Mouse (Mus musculus): ENCODE measurements around the gene Inhbc.

Inhbc gene

GRCm38 (mm10) chr10:127352766-127353165, 17.5 kb downstream of the Inhbc start:
- in situ Hi-C loops (cut with MboI; ENCODE audit: unreplicated experiment in 2 of 2) = loop anchor here in 1 of 2 experiments (25.0 kb wide), 1 partner anchor 560 kb away; no protein-coding TSS in a partner anchor

- in situ Hi-C loops (cut with MboI; ENCODE audit: unreplicated experiment in 2 of 2) = loop anchor here in 1 of 2 experiments (25.0 kb wide), 1 partner anchor 560 kb away; no protein-coding TSS in a partner anchor
These were observed 18.0 kb downstream of the Inhbc start for GRCm38 (mm10) chr10:127352187-127352586.

DNA sequence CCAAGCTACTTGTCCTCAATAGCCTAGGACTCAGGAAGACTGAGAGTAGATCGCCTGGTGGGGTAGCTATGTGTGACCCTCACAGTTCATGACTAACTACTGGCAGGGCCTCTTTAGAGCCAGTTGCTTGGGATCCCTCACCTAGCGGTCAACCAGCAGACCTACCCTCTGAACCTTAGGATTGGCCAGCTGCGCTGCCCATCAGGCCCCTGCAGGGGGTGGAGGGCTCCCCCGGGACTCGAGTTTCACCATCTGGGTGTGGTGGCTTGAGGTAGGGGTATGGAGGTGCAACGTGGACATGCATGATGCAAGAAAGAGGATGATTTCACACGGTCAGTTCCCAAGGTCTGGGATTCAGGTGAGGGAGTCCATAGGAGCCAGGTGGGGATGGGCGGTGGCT, 18.5 kb downstream of the Inhbc start:
- in situ Hi-C loops (cut with MboI; ENCODE audit: unreplicated experiment in 2 of 2) = loop anchor here in 1 of 2 experiments (25.0 kb wide), 1 partner anchor 561 kb away; no protein-coding TSS in a partner anchor

DNA sequence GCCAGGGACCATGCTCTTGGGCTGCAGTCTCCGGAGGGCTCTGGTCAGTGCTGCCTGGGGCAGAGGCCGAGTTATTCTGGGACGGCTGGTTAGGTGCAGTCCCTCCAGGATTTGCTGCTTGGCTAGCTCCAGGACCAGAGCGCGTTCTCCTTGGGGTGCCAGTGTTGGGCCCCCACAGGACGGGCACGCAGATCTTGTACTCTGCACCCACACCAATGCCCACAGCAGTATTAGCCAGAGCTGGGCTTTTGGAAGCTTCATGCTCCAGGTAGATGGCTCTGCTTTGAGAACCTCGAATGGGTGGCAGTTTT, 19.0 kb downstream of the Inhbc start:
- in situ Hi-C loops (cut with MboI; ENCODE audit: unreplicated experiment in 2 of 2) = loop anchor here in 1 of 2 experiments (25.0 kb wide), 1 partner anchor 561 kb away; no protein-coding TSS in a partner anchor

DNA sequence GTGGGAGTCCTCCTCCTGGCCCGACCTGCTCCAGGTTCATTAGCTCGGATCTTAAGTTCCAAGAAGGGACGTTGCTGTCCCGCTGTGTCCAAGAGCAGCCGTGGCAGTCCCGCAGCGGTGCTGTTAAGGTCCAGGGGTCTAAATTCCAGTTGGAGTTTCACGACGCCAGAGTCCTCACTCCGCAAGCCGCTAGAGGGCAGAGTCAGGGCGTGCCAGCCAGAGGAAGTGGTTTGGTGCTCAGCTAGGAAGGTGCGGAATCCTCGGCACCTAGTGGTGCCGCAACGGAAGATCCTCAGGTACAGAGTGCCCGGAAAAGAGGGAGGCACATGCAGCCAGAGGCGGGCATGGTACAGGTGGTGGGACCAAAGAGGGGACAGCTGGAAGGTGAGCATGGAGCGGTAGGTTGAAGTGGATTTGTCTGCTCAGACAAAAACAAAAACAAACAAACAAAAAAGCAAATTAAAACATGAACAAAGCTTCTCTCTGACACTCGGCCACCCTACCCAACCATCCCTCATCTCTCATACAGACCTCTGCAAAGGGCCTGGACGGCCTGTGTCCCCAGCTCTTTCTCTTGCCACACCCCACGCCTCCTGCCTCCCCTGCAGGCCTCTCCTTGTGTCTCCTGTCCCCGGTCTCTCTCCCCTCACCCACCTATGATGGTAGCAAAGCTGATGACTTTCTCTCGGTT, 19.5 kb downstream of the Inhbc start:
- in situ Hi-C loops (cut with MboI; ENCODE audit: unreplicated experiment in 2 of 2) = loop anchor here in 1 of 2 experiments (25.0 kb wide), 1 partner anchor 562 kb away; no protein-coding TSS in a partner anchor

GRCm38 (mm10) chr10:127349810-127350209, 20.4 kb downstream of the Inhbc start:
- in situ Hi-C loops (cut with MboI; ENCODE audit: unreplicated experiment in 2 of 2) = loop anchor here in 1 of 2 experiments (25.0 kb wide), 1 partner anchor 562 kb away; no protein-coding TSS in a partner anchor

DNA sequence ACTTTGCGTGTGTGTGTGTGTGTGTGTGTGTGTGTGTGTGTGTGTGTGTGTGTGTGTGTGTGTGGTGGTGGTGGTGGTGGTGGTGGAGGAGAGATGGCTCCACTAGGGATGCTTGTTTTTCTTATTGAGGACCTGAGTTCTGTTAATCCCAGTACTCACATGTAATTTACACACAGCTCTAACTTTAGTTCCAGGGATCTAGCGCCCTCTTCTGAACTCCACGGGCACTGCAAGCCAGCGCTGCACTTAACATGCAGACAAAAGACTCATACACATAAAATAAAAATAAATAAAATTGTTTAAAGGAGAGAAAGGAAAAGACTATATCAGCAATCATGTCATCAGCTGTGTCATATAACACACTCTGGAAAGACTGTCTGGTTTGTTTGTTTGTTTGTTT, 21.3 kb downstream of the Inhbc start:
- in situ Hi-C loops (cut with MboI; ENCODE audit: unreplicated experiment in 2 of 2) = no loop called here

DNA sequence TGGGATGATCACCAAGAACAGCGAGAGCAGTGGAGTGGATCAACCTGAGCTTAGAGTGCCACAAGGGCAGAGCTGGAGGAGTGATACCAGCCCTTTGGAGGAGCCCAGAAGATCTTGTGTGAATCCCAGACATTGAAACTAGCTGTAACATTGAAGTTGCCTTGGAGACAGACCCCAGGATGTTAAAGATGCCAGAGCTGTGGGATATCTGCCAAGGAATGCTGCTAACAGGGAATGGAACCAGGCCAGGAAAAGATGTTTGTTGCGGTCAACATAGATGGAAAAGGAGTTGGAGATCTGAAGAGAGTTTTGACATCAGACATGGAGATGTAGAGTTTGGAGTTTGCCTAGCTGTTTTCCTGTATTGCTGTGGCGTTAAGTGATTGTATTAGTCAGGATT, 24.1 kb downstream of the Inhbc start:
- in situ Hi-C loops (cut with MboI; ENCODE audit: unreplicated experiment in 2 of 2) = no loop called here

- in situ Hi-C loops (cut with MboI; ENCODE audit: unreplicated experiment in 2 of 2) = no loop called here
These were observed 27.2 kb downstream of the Inhbc start for GRCm38 (mm10) chr10:127343029-127343428.

DNA sequence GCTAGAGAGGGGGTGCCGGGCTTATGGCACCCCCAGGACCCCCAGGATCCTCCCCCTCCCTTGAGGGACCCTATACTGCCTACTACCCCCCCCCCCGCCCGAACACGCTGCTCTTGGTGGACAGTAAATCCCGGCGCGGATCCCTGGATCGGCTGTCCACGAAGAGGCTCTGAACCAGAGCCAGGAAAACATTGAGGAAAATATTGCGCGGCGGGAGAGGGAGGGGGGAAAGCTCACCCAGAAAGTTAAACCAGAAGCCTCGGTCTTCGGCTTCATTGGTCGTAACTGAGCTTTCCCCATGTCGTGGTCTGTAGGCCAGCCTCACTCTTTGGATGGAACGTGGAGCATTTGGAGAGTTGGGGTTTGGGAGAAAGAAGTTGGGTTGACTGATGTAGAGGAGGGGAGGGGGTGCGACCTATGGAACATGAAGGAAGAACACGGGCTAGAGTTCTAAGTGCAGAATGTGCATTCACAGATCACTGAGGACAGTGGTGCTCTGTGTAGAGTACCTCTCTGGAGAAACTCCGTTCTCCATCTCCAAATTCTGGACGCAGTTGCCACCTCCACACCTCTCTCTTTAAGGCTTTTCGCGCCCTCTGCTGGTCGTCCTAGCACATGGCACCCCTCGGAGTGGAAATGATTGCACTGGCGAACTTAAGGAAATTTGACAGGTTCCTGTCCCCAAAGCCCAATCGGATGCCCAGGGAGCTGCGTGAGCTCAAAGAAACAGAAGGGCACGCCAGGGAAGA, 28.2 kb downstream of the Inhbc start, which contains the start of gene Gli1:
Gene Gli1 (minus strand): TSS at position 84 of the 749 bp plus-strand sequence.
- in situ Hi-C loops (cut with MboI; ENCODE audit: unreplicated experiment in 2 of 2) = no loop called here

DNA sequence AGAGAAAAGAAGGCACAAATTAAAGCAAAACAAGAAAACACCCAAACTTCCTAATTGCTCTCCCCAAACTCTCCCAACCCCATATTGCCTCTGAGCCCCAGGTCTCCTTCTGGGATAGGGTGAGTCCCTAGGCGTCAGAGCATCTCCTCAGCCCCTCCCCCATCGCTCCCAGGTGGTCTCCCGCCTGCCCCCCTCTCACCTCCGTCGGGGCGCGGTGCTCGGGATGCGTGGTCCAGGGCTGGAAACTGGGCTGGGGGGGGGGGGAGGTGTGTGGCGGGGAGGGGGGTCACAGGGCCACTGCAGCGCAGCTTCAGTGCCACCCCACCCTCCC, 28.9 kb downstream of the Inhbc start:
- in situ Hi-C loops (cut with MboI; ENCODE audit: unreplicated experiment in 2 of 2) = no loop called here

DNA sequence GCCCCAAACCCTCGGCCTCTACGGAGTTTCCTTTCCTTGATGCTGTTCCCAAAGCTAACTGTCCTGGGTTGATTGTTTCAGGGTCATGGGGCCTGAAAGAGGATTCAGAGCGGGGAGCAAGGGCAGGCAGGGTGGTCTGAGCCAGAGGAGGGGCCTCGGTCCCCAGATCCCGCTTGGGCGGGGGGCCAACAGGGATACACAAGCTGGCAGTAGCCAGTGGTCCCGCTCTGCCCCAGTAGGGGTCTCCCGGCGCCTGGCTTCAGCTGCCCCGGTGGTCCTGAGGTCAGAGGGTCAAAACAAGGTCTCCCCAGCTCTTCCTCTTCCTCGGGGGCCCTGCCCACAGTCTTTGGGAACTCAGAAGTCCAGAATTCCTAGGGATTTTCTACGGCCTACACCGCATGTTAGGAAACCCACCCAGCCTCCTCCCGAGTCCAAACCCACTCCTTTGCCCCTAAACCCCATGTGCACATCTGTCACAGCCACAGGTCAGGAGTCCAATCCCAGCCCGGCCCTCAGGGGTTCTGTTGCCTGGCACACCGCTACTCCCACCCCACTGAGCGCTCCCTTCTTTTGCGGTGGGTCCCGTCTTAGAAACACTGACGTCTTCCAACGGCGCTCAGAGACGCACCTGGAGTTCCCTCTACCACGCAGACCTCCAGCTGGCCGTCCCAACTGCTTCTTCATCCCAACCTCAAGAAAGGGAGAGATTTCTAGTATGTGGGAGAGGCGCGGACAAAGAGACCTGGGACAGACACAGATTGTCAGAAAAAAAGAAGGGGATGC, 29.5 kb downstream of the Inhbc start:
- in situ Hi-C loops (cut with MboI; ENCODE audit: unreplicated experiment in 2 of 2) = no loop called here

GRCm38 (mm10) chr10:127339683-127340576, 30.3 kb downstream of the Inhbc start:
- in situ Hi-C loops (cut with MboI; ENCODE audit: unreplicated experiment in 2 of 2) = loop anchor here in 1 of 2 experiments (5.0 kb wide), 2 partner anchors 163 to 213 kb away; no protein-coding TSS in a partner anchor

- in situ Hi-C loops (cut with MboI; ENCODE audit: unreplicated experiment in 2 of 2) = loop anchor here in 1 of 2 experiments (5.0 kb wide), 2 partner anchors 162 to 212 kb away; no protein-coding TSS in a partner anchor
These were observed 31.1 kb downstream of the Inhbc start for GRCm38 (mm10) chr10:127338930-127339682.

DNA sequence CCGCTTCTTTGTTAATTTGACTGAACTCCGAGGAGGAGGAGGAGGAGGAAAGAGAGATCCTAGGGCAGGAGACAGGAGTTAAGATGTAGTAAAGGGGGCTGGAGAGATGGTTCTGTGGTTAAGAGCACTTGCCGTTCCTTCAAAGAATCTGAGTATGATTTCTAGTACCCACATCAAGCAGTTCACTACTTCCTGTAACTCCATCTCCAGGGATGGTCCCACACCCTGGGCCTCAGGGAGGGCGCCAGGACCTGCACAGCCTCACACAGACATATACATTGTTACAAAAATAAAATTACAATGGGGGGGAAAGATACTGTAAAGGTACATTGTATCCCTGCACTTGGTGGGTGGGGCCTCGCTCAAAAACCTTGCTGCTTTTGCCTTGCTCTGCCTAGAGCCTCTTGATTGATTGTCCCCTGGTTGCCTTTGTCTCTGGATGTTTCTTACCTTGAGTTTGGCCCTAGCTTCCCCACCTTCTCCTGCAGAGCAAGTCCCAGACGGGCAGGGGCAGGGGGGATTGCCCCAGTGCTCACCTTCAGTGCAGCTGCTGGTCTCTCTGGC, 32.6 kb downstream of the Inhbc start:
- in situ Hi-C loops (cut with MboI; ENCODE audit: unreplicated experiment in 2 of 2) = loop anchor here in 1 of 2 experiments (5.0 kb wide), 2 partner anchors 160 to 210 kb away; no protein-coding TSS in a partner anchor

DNA sequence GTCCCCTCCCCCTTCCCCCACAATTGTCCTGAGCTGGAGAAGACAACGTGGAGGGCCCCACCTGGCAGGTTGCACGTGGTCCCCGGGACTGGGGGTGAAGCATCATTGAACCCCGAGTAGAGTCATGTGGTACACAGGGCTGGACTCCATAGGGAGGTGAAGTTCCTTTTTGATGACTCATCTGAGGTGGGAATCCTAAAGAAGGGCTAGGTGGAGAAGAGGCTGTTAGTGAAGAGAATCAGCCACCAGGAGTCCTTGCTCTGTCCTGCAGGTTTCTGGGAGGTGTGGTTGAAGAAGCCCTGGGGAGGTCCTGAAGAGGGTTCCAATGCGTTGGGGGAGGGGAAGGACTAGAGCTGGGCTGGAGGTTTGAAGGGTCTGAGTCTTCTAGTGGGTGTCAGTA, 33.3 kb downstream of the Inhbc start:
- in situ Hi-C loops (cut with MboI; ENCODE audit: unreplicated experiment in 2 of 2) = loop anchor here in 1 of 2 experiments (5.0 kb wide), 2 partner anchors 160 to 210 kb away; no protein-coding TSS in a partner anchor

DNA sequence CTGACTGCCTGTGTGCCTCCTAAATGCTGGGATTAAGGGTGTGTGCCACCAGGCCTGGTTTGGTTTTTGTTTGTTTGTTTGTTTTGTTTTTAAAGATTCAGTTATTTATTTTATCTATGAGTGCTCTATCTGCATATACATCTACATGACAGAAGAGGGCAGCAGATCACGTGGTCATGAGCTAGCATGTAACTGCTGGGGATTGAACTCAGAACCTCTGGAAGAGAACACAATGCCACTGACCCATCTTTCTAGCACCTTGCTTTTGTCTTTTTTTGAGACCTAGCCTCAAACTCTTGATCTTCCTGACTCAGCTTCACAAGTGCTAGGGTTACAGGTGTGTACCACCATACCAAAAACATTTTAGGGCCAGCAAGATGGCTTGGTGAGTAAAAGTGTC, 35.0 kb downstream of the Inhbc start:
- in situ Hi-C loops (cut with MboI; ENCODE audit: unreplicated experiment in 2 of 2) = loop anchor here in 1 of 2 experiments (5.0 kb wide), 2 partner anchors 158 to 208 kb away; no protein-coding TSS in a partner anchor

DNA sequence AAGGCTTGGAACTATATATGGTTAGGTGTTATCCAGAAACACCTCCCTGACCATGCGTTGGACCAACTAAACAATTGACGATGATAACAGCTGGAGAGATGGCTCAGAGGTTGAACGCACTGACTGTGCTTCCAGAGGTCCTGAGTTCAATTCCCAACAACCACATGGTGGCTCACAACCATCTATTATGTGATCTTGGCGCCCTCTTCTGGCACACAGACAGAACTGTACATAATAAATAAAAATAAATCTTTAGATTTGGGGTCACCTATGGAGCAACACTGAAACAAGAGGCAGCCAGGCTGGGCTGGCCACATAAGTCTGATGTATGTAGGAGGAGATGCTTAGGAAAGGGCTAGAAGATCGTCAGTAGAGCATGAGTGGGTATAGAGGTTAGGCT, 37.1 kb downstream of the Inhbc start:
- in situ Hi-C loops (cut with MboI; ENCODE audit: unreplicated experiment in 2 of 2) = loop anchor here in 1 of 2 experiments (5.0 kb wide), 1 partner anchor 156 kb away; no protein-coding TSS in a partner anchor

Measured in v-Abl transformed pro-B cells (cell line).